Mouse (Mus musculus): Measurements from ENCODE around the gene Nfix.

DNA sequence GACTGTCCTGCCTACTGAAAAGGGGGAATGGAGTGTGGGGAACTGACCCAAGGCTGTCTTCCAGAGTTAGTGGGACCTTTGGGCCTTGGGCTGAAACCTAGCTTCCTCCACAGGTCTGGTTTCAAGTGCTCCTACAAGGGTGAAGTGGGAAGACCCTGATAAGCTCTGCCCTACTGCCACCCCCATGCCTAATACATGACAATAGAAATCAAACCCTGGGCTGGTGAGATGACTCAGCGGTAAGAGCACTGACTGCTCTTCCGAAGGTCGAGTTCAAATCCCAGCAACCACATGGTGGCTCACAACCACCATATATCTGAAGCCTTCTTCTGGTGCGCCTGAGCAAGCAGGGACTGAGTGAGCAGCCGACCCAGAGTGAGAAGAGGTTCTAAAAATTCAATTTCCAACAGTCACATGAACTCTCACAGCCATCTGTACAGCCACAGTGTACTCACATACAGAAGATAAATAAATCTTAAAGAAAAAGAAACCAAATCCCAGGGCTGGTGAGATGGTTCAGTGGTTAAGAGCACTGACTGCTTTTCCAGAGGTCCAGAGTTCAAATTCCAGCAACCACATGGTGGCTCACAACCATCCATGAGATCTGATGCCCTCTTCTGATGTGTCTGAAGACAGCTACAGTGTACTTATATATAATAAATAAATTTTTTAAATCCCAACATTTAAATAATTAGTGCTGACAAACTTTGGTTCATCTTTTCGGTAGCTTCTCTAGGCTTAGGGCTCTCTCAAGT, 131.2 kb downstream of the Nfix start:
- no peak for TF ChIP-seq POLR2A (IDR thresholded peaks at IDR 0.05; ENCODE audit: borderline replicate concordance, extremely low read depth, insufficient read depth, insufficient read length, poor library complexity, severe bottlenecking)
- no peak for TF ChIP-seq CTCF (IDR thresholded peaks at IDR 0.05; ENCODE audit: borderline replicate concordance, extremely low read depth, insufficient read depth, insufficient read length)

All from brain, embryonic 14.5 days (tissue).